Mouse (Mus musculus) olfactory bulb, adult 2 months (tissue): Measurements from ENCODE around the gene Tmem30a. TPM values are rescaled to one million over a fixed set of nuclear protein-coding genes. Genes with fewer than 3 reads are reported as not detected.

Experiments
- H3K27ac ChIP-seq: fragments of 200-500 bp; 2 replicates; pipeline ENCODE4 v1.5.1; 2012; ENCODE audit warnings: low read depth, low read length; ENCODE audit not compliant: insufficient read depth
- H3K4me1 ChIP-seq: fragments of 200-500 bp; 2 replicates; pipeline ENCODE4 v1.6.1; 2012; ENCODE audit warnings: low read length; ENCODE audit not compliant: control insufficient read depth, insufficient read depth
- H3K4me3 ChIP-seq: fragments of 200-500 bp; 2 replicates; pipeline ENCODE4 v1.5.1; 2012; ENCODE audit warnings: mild to moderate bottlenecking, low read depth, low read length, moderate library complexity; ENCODE audit not compliant: insufficient read depth
- CTCF ChIP-seq: fragments of 200-500 bp; IDR thresholded peaks from 2 replicates; pipeline ENCODE4 v1.5.1; 2012; ENCODE audit warnings: low read depth, mild to moderate bottlenecking, low read length, moderate library complexity; ENCODE audit not compliant: insufficient read depth
- POLR2A ChIP-seq: fragments of 200-500 bp; IDR thresholded peaks from 2 replicates; pipeline ENCODE4 v1.6.1; 2012; ENCODE audit warnings: mild to moderate bottlenecking, low read depth, low read length, moderate library complexity; ENCODE audit not compliant: insufficient read depth
- WGBS: fragments of 180-500 bp; shearing (Covaris S2); methylation state at CpG from one replicate; pipeline ENCODE4 v1.1.7; 2018; 5-methylcytosine and 5-hydroxymethylcytosine counted together
- polyA plus RNA-seq: library from polyadenylated mRNA; stranded (reverse); fragments of >200 nt; gene quantifications from 2 replicates; pipeline ENCODE4 v1.2.4, GENCODE M21; 2012; ENCODE audit warnings: low replicate concordance; ENCODE audit not compliant: missing spikeins, insufficient read depth, insufficient read length

Tmem30a gene
- polyA plus RNA-seq, 1 experiment, result 112 TPM

GRCm38 (mm10) chr9:79806317-79807075 is 13.2 kb upstream of the Tmem30a start:
- no peak overlapping the region for H3K4me3 ChIP-seq
- TF ChIP-seq CTCF (no peak), POLR2A (no peak)
- no peaks in the 10 kb centered on the region for H3K4me1 ChIP-seq
- WGBS, result 48% methylated on average over 12 of the region's 12 CpGs
- H3K27ac ChIP-seq, result no peak overlapping the region

DNA sequence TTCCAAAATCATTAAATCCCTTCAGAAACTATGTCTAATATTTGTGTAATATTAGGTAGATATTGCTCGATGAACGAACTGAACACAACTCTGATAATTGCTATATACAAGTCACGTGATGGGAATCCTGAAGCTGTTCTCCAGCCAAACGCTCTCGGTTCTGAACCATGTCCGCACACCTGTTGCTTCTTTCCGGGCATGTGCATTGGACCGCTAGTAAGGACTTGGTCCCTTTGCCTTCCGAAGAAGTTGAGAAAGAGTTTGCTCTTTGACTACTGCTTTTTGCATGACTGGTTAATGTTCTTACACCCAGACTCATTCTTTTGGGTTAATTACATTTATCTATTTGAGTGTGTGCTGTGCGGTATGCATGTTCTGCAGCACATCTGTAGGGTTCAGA is 12.1 kb upstream of the Tmem30a start:
- no peak overlapping the region for H3K27ac ChIP-seq
- H3K4me3 ChIP-seq, result no peak overlapping the region
- H3K4me1 ChIP-seq, result no peaks in the 10 kb centered on the region
- TF ChIP-seq POLR2A, result no peak
- no peak for TF ChIP-seq CTCF
- 85% methylated on average over 10 of the region's 10 CpGs for WGBS

GRCm38 (mm10) chr9:79796461-79797135 is 3.3 kb upstream of the Tmem30a start:
- no peak overlapping the region for H3K4me3 ChIP-seq

GRCm38 (mm10) chr9:79795076-79795475 is 1.8 kb upstream of the Tmem30a start:
- no peaks in the 10 kb centered on the region for H3K4me1 ChIP-seq
- WGBS, result 93% methylated on average over 1 of the region's 1 CpGs
- H3K4me3 ChIP-seq, result no peak overlapping the region
- no peak overlapping the region for H3K27ac ChIP-seq
- TF ChIP-seq POLR2A (no peak), CTCF (no peak)

More at GRCm38 (mm10) chr9:79796461-79797135, 3.3 kb upstream of the Tmem30a start:
- H3K4me1 ChIP-seq, result no peaks in the 10 kb centered on the region
- TF ChIP-seq POLR2A (no peak), CTCF (no peak)
- WGBS, result 75% methylated on average over 7 of the region's 7 CpGs
- H3K27ac ChIP-seq, result no peak overlapping the region

- no peak overlapping the region for H3K4me3 ChIP-seq
- 35% methylated on average over 2 of the region's 2 CpGs for WGBS
- H3K4me1 ChIP-seq, result peaks cover 3% of the 10 kb centered on the region
- H3K27ac ChIP-seq, result no peak overlapping the region
- TF ChIP-seq POLR2A (no peak), CTCF (no peak)
Observed at GRCm38 (mm10) chr9:79785794-79786085, 7.6 kb downstream of the Tmem30a start.

GRCm38 (mm10) chr9:79784934-79785793 is 8.1 kb downstream of the Tmem30a start:
- Histone ChIP-seq H3K4me3 (no peak overlapping the region), H3K4me1 (peaks cover 3% of the 10 kb centered on the region), H3K27ac (no peak overlapping the region)
- TF ChIP-seq CTCF (no peak), POLR2A (no peak)
- 77% methylated on average over 2 of the region's 2 CpGs for WGBS

DNA sequence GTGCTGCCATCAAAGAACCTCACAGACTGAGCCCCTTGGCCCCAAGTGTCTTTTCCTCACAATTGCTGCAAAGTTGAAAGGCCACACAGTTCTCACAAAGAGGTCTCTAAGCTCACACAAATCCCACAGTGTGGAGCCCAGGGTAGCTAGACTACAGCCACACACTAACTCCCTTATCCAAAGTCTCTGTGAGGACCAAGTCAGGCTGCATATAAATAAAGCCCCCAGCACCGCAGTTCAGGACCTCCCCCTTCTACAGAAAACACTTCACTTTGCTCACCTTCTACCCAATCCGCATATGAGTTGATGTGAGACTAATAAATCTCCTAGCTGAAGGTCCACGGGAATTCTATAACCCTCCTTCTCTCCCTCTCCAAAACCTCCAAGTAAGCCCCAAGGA is 8.9 kb downstream of the Tmem30a start:
- Histone ChIP-seq H3K4me1 (peaks cover 3% of the 10 kb centered on the region), H3K27ac (peak overlapping the region; percentile 4; the same call in 1 of the 2 replicates), H3K4me3 (no peak overlapping the region)
- TF ChIP-seq CTCF (no peak), POLR2A (no peak)
- 38% methylated on average over 3 of the region's 3 CpGs for WGBS

- 71% methylated on average over 2 of the region's 2 CpGs for WGBS
- TF ChIP-seq CTCF (no peak), POLR2A (no peak)
- Histone ChIP-seq H3K27ac (no peak overlapping the region), H3K4me1 (no peaks in the 10 kb centered on the region), H3K4me3 (no peak overlapping the region)
Observed at GRCm38 (mm10) chr9:79779354-79779753, 14.0 kb downstream of the Tmem30a start.

- no peak overlapping the region for H3K27ac ChIP-seq
- no peaks in the 10 kb centered on the region for H3K4me1 ChIP-seq
- TF ChIP-seq CTCF (no peak), POLR2A (no peak)
- WGBS, result 92% methylated on average over 5 of the region's 5 CpGs
- no peak overlapping the region for H3K4me3 ChIP-seq
Observed at GRCm38 (mm10) chr9:79766991-79767545, 26.2 kb downstream of the Tmem30a start.
